Mouse (Mus musculus): Measurements from ENCODE around the gene Rev1. TPM values are rescaled to one million over a fixed set of nuclear protein-coding genes. Genes with fewer than 3 reads are reported as not detected.

Rev1 gene
- polyA plus RNA-seq, 1 experiment from 2014 or later, result 32.3 TPM

- no peak overlapping the region for H3K4me3 ChIP-seq (ENCODE audit: low read depth, low read length)
- no peak overlapping the region for H3K27ac ChIP-seq (ENCODE audit: low read depth)
- H3K27me3 ChIP-seq (ENCODE audit: insufficient read depth, low read length), result no peaks in the 10 kb centered on the region
- no peak overlapping the region for H3K4me2 ChIP-seq
- H3K9me3 ChIP-seq (ENCODE audit: low read depth, low read length), result no peaks in the 10 kb centered on the region
- H3K4me1 ChIP-seq (ENCODE audit: insufficient read depth), result no peaks in the 10 kb centered on the region
- peaks cover 90% of the 10 kb centered on the region for H3K36me3 ChIP-seq (ENCODE audit: insufficient read depth)
- ATAC-seq (ENCODE audit: insufficient read depth) (no peak), DNase-seq (no peak)
- 86% methylated on average over 5 of the region's 5 CpGs for WGBS
- TF ChIP-seq CTCF (IDR thresholded peaks at IDR 0.05; ENCODE audit: low read depth), result no peak
- H3K9ac ChIP-seq, result no peak overlapping the region
Observed at GRCm38 (mm10) chr1:38037375-38037774, 92.2 kb downstream of the Rev1 start.

- no peaks in the 10 kb centered on the region for H3K27me3 ChIP-seq (ENCODE audit: insufficient read depth, low read length)
- H3K27ac ChIP-seq (ENCODE audit: low read depth), result no peak overlapping the region
- WGBS, result 91% methylated on average over 4 of the region's 4 CpGs
- H3K9me3 ChIP-seq (ENCODE audit: low read depth, low read length), result no peaks in the 10 kb centered on the region
- no peak for DNase-seq
- H3K4me2 ChIP-seq, result no peak overlapping the region
- ATAC-seq (ENCODE audit: insufficient read depth), result no peak
- H3K9ac ChIP-seq, result no peak overlapping the region
- no peak for TF ChIP-seq CTCF (IDR thresholded peaks at IDR 0.05; ENCODE audit: low read depth)
- peaks cover 87% of the 10 kb centered on the region for H3K36me3 ChIP-seq (ENCODE audit: insufficient read depth)
- H3K4me1 ChIP-seq (ENCODE audit: insufficient read depth), result no peaks in the 10 kb centered on the region
- H3K4me3 ChIP-seq (ENCODE audit: low read depth, low read length), result no peak overlapping the region
Observed at GRCm38 (mm10) chr1:38035521-38035920, 94.1 kb downstream of the Rev1 start.

- Histone ChIP-seq H3K36me3 (ENCODE audit: insufficient read depth) (peaks cover 52% of the 10 kb centered on the region), H3K4me2 (no peak overlapping the region), H3K27ac (ENCODE audit: low read depth) (no peak overlapping the region), H3K9ac (no peak overlapping the region), H3K27me3 (ENCODE audit: insufficient read depth, low read length) (no peaks in the 10 kb centered on the region), H3K9me3 (ENCODE audit: low read depth, low read length) (no peaks in the 10 kb centered on the region), H3K4me3 (ENCODE audit: low read depth, low read length) (no peak overlapping the region), H3K4me1 (ENCODE audit: insufficient read depth) (no peaks in the 10 kb centered on the region)
- no peak for DNase-seq
- no peak for ATAC-seq (ENCODE audit: insufficient read depth)
- no peak for TF ChIP-seq CTCF (IDR thresholded peaks at IDR 0.05; ENCODE audit: low read depth)
- WGBS, result 84% methylated on average over 5 of the region's 5 CpGs
Observed at GRCm38 (mm10) chr1:38031391-38031790, 98.2 kb downstream of the Rev1 start.

GRCm38 (mm10) chr1:38027301-38027700 lies 102.3 kb downstream of the Rev1 start:
- H3K27ac ChIP-seq (ENCODE audit: low read depth), result no peak overlapping the region
- DNase-seq (no peak), ATAC-seq (ENCODE audit: insufficient read depth) (no peak)
- H3K4me3 ChIP-seq (ENCODE audit: low read depth, low read length), result no peak overlapping the region
- no peak overlapping the region for H3K4me2 ChIP-seq
- H3K9me3 ChIP-seq (ENCODE audit: low read depth, low read length), result no peaks in the 10 kb centered on the region
- WGBS, result 94% methylated on average over 7 of the region's 7 CpGs
- no peaks in the 10 kb centered on the region for H3K27me3 ChIP-seq (ENCODE audit: insufficient read depth, low read length)
- TF ChIP-seq CTCF (IDR thresholded peaks at IDR 0.05; ENCODE audit: low read depth), result no peak
- H3K4me1 ChIP-seq (ENCODE audit: insufficient read depth), result no peaks in the 10 kb centered on the region
- no peak overlapping the region for H3K9ac ChIP-seq
- peaks cover 46% of the 10 kb centered on the region for H3K36me3 ChIP-seq (ENCODE audit: insufficient read depth)

GRCm38 (mm10) chr1:38014551-38015203 lies 114.9 kb downstream of the Rev1 start:
- Histone ChIP-seq H3K9me3 (ENCODE audit: low read depth, low read length) (no peaks in the 10 kb centered on the region), H3K27me3 (ENCODE audit: insufficient read depth, low read length) (no peaks in the 10 kb centered on the region), H3K27ac (ENCODE audit: low read depth) (no peak overlapping the region), H3K4me1 (ENCODE audit: insufficient read depth) (no peaks in the 10 kb centered on the region), H3K4me2 (no peak overlapping the region), H3K9ac (no peak overlapping the region), H3K36me3 (ENCODE audit: insufficient read depth) (peaks cover 21% of the 10 kb centered on the region), H3K4me3 (ENCODE audit: low read depth, low read length) (no peak overlapping the region)
- ATAC-seq (ENCODE audit: insufficient read depth) (no peak), DNase-seq (no peak)
- WGBS, result 93% methylated on average over 2 of the region's 2 CpGs
- TF ChIP-seq CTCF (IDR thresholded peaks at IDR 0.05; ENCODE audit: low read depth), result no peak

GRCm38 (mm10) chr1:38012509-38012908 lies 117.1 kb downstream of the Rev1 start:
- no peak overlapping the region for H3K4me3 ChIP-seq (ENCODE audit: low read depth, low read length)
- no peak for DNase-seq
- H3K9ac ChIP-seq, result no peak overlapping the region
- H3K4me1 ChIP-seq (ENCODE audit: insufficient read depth), result no peaks in the 10 kb centered on the region
- H3K27me3 ChIP-seq (ENCODE audit: insufficient read depth, low read length), result no peaks in the 10 kb centered on the region
- ATAC-seq (ENCODE audit: insufficient read depth), result no peak
- no peak overlapping the region for H3K27ac ChIP-seq (ENCODE audit: low read depth)
- no peaks in the 10 kb centered on the region for H3K9me3 ChIP-seq (ENCODE audit: low read depth, low read length)
- no peak overlapping the region for H3K4me2 ChIP-seq
- TF ChIP-seq CTCF (IDR thresholded peaks at IDR 0.05; ENCODE audit: low read depth), result no peak
- no peaks in the 10 kb centered on the region for H3K36me3 ChIP-seq (ENCODE audit: insufficient read depth)

- Histone ChIP-seq H3K9me3 (ENCODE audit: low read depth, low read length) (no peaks in the 10 kb centered on the region), H3K4me3 (ENCODE audit: low read depth, low read length) (no peak overlapping the region), H3K4me2 (no peak overlapping the region), H3K27ac (ENCODE audit: low read depth) (no peak overlapping the region; the same call in 1 of the 2 replicates), H3K27me3 (ENCODE audit: insufficient read depth, low read length) (no peaks in the 10 kb centered on the region), H3K9ac (no peak overlapping the region), H3K36me3 (ENCODE audit: insufficient read depth) (no peaks in the 10 kb centered on the region), H3K4me1 (ENCODE audit: insufficient read depth) (no peaks in the 10 kb centered on the region)
- 86% methylated on average over 3 of the region's 3 CpGs for WGBS
- no peak for DNase-seq
- no peak for TF ChIP-seq CTCF (IDR thresholded peaks at IDR 0.05; ENCODE audit: low read depth)
- no peak for ATAC-seq (ENCODE audit: insufficient read depth)
Observed at GRCm38 (mm10) chr1:38012104-38012503, 117.5 kb downstream of the Rev1 start.
